Mouse (Mus musculus) liver, embryonic 16.5 days (tissue): ENCODE data around the gene Hbb-bh2. TPM values are rescaled to one million over a fixed set of nuclear protein-coding genes. Genes with fewer than 3 reads are reported as not detected.
A peak's percentile ranks its signal among the peaks of the same experiment; 100 is the strongest.

Source experiments
- ATAC-seq: fragments of 200-750 bp; cut with Nextera tagmentation; 2 replicates; pipeline ENCODE4 v1.8.0; 2017; ENCODE audit warnings: low read depth, mild to moderate bottlenecking, moderate number of reproducible peaks, moderate library complexity
- H3K27ac ChIP-seq: fragments of 300-500 bp; sonication (generic); 2 replicates; pipeline ENCODE4 v1.5.1; 2014; ENCODE audit warnings: mild to moderate bottlenecking, low read length
- H3K27me3 ChIP-seq: fragments of 300-500 bp; sonication (generic); 2 replicates; pipeline ENCODE4 v1.6.1; 2014; ENCODE audit warnings: low read depth, low read length, mixed read lengths; ENCODE audit not compliant: control insufficient read depth, insufficient read depth
- H3K36me3 ChIP-seq: fragments of 300-500 bp; sonication (generic); 2 replicates; pipeline ENCODE4 v1.6.1; 2014; ENCODE audit warnings: mild to moderate bottlenecking; ENCODE audit not compliant: control insufficient read depth, insufficient read depth
- H3K4me1 ChIP-seq: fragments of 300-500 bp; sonication (generic); 2 replicates; pipeline ENCODE4 v1.6.1; 2014; ENCODE audit warnings: low read depth, low read length, mixed read lengths; ENCODE audit not compliant: control insufficient read depth
- H3K4me2 ChIP-seq: fragments of 300-500 bp; sonication (generic); 2 replicates; pipeline ENCODE4 v1.6.1; 2014; ENCODE audit warnings: low read depth, low read length, mixed read lengths
- H3K4me3 ChIP-seq: fragments of 300-500 bp; sonication (generic); 2 replicates; pipeline ENCODE4 v1.5.1; 2014; ENCODE audit warnings: low read depth, mild to moderate bottlenecking, low read length
- H3K9ac ChIP-seq: fragments of 300-500 bp; sonication (generic); 2 replicates; pipeline ENCODE4 v1.6.1; 2014; ENCODE audit warnings: low read depth, low read length
- H3K9me3 ChIP-seq: fragments of 300-500 bp; sonication (generic); replicated peaks from 2 replicates; pipeline ENCODE4 v1.6.1; 2016; ENCODE audit warnings: low read length; ENCODE audit not compliant: control insufficient read depth
- WGBS: fragments of 180-500 bp; shearing (Covaris S2); extraction: QIAGEN DNeasy Blood & Tissue Kit; methylation state at CpG from one replicate; pipeline ENCODE4 v1.1.7; 2014; ENCODE audit not compliant: insufficient replicate concordance; 5-methylcytosine and 5-hydroxymethylcytosine counted together
- polyA plus RNA-seq: library from polyadenylated mRNA; unstranded; fragments of >200 nt; fragmentation: Nextera tagmentation; extraction: Ambion mirVana; gene quantifications from 2 replicates; pipeline ENCODE4 v1.2.1, GENCODE M21; 2015

Gene Hbb-bh2
- 0.22 TPM in 1 of 2 replicates, not detected in the other for polyA plus RNA-seq

DNA sequence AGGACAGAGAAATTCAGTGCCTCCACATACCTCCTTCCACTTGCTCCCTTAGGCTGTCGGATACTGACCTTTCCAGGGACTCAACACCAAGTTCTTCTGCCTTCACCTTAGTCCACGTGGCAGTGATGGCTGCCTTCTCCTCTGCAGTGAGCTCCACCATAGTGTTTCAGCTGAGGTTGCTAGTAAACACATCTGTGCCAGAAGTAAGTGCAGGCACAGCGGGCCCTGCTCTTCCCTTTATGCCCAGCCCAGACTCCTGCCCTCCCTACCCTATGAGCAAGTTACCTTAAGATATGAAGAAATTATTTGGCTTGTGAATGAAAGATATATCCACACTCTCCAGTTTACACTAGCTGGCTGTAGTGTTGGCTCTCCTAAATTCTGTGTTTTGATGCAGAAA lies at the start of gene Hbb-bh2:
Gene Hbb-bh2 (minus strand): TSS at position 253 of the 400 bp plus-strand sequence.
- Histone ChIP-seq H3K4me1 (peaks cover 18% of the 10 kb centered on the region), H3K27me3 (no peaks in the 10 kb centered on the region), H3K4me3 (no peak within 1 kb of the TSS), H3K9ac (0 out of 2 replicates have a peak within 1 kb of the TSS, but pooled peaks have one; percentile 22), H3K9me3 (no peaks in the 10 kb centered on the region), H3K4me2 (no peak within 1 kb of the TSS), H3K27ac (peak within 1 kb of the TSS; percentile 49; the same call in 1 of the 2 replicates), H3K36me3 (no peaks in the 10 kb centered on the region)
- WGBS = 63% methylated on average over 3 of the region's 3 CpGs
- no peak for ATAC-seq

DNA sequence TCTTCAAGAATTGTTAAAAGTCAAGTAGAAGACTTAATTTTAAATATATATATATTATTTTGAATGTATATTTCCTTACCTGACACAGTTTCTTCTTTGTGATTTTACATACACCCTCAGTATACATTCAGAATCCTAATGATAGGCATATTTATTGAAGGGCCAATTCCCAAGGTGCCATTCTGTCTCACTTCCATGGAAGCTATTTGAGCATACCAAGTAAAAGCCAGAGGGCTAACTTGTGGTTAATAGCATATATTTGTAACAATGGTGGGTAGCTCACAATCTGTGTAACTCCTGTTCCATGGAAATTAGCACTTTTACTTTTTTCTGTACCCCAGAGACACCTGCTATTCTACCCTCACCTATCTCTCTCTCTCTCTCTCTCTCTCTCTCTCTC lies 45.8 kb upstream of the Hbb-bh2 start, which contains the start of gene Olfr66:
Gene Olfr66 (minus strand): TSS at position 101 of the 400 bp plus-strand sequence.
- ATAC-seq = no peak
- H3K4me2 ChIP-seq = no peak within 1 kb of the TSS
- no peaks in the 10 kb centered on the region for H3K9me3 ChIP-seq
- no peak within 1 kb of the TSS for H3K4me3 ChIP-seq
- no peaks in the 10 kb centered on the region for H3K4me1 ChIP-seq
- H3K36me3 ChIP-seq = no peaks in the 10 kb centered on the region
- H3K27me3 ChIP-seq = no peaks in the 10 kb centered on the region; the same call in 1 of the 2 replicates
- no peak within 1 kb of the TSS for H3K27ac ChIP-seq
- H3K9ac ChIP-seq = no peak within 1 kb of the TSS

DNA sequence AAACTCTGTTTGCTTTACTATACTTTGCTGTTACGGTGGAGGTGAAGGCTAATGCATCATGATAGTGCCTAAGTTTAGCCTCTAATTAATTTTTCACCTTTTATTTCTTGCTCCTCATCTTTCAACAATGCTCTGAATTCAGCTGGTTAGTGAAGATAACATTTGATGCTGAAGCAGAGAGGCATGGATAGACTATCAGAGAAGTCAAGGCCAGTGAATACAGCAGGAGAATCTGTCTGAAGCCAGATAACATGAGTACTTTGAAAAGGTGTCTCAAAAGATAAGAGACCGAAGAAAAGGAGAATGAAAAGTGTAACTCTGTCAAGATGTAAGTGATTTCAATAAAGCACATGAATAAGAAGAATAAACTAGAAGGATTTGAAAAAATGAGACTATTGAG lies 36.8 kb upstream of the Hbb-bh2 start:
- H3K27ac ChIP-seq = peak overlapping the region; percentile 82
- H3K4me2 ChIP-seq = peak overlapping the region; percentile 20; the same call in 1 of the 2 replicates

DNA sequence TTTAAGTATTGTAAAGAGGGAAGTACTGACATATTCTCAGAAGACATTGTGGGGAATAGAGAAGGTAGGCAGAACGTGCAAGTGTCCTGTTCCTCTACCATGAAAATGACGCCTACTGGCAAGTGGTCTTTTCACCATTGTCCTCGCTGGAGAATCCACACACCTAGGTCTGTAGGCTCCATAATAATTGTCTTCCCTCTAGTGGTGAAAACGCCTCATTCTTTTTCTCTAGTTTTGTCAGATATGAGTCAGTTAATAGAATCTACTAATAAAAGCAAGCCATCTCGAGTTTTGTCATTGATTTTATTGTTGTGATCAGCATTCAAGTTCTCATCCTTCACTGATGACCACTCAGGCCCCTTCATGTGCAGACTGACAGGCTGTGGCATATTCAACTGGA lies 34.1 kb upstream of the Hbb-bh2 start:
- 20% methylated on average over 5 of the region's 5 CpGs for WGBS
- H3K9ac ChIP-seq = peak overlapping the region; percentile 56
- no peaks in the 10 kb centered on the region for H3K27me3 ChIP-seq
- H3K4me3 ChIP-seq = no peak overlapping the region
- peaks cover 47% of the 10 kb centered on the region for H3K4me1 ChIP-seq
- no peaks in the 10 kb centered on the region for H3K36me3 ChIP-seq
- H3K9me3 ChIP-seq = no peaks in the 10 kb centered on the region
- H3K27ac ChIP-seq = peak overlapping the region; percentile 90
- no peak for ATAC-seq
- H3K4me2 ChIP-seq = peak overlapping the region; percentile 35; the same call in 1 of the 2 replicates

More for the DNA sequence above, 36.8 kb upstream of the Hbb-bh2 start:
- no peaks in the 10 kb centered on the region for H3K36me3 ChIP-seq
- peaks cover 35% of the 10 kb centered on the region for H3K4me1 ChIP-seq
- no peaks in the 10 kb centered on the region for H3K9me3 ChIP-seq
- no peaks in the 10 kb centered on the region for H3K27me3 ChIP-seq
- no peak overlapping the region for H3K9ac ChIP-seq
- 19% methylated on average over 2 of the region's 2 CpGs for WGBS
- H3K4me3 ChIP-seq = no peak overlapping the region
- peak; percentile 94 for ATAC-seq

DNA sequence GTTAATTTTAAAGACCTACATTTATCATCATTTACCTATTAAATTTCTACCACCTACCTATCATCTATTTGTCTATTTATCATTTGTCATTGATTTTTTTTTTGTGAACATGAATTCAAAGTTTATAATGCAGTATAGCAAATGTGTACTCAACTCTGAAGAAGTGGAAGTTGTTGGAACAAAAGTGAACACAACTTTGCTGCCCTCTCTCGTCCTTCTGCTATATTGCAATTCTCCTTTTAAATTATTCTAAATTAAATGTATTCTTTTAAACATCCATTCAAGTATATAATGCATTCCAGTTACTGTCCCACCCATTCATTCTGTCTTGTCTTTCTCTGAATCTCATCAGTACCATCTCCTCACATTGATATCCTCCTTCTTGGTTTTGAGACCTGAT lies 32.7 kb upstream of the Hbb-bh2 start:
- no peak overlapping the region for H3K4me3 ChIP-seq
- H3K4me2 ChIP-seq = peak overlapping the region; percentile 55
- no peaks in the 10 kb centered on the region for H3K36me3 ChIP-seq
- peaks cover 49% of the 10 kb centered on the region for H3K4me1 ChIP-seq
- no peaks in the 10 kb centered on the region for H3K27me3 ChIP-seq
- WGBS = 0% methylated on average over 1 of the region's 1 CpGs
- peak overlapping the region; percentile 95 for H3K27ac ChIP-seq
- peak overlapping the region; percentile 69 for H3K9ac ChIP-seq
- ATAC-seq = no peak
- H3K9me3 ChIP-seq = no peaks in the 10 kb centered on the region

DNA sequence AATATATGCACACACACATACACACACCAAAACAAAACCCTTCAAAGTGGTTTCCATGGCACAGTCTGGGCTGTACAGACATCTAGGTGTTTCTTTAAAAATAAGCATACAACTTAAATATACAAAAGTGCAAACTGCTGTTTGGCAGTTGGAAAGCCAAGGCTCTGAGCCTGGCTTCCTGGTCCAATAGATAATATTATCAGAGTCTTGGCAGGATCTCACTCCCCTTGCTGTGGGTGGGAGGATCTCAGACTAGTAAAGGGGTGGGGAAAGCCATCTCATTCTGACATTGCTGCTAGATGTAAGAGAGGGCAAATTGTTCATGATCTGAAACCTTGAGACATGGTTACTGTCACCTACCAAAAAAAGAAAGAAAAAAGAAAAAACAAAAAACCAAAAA lies 30.3 kb upstream of the Hbb-bh2 start:
- H3K36me3 ChIP-seq = no peaks in the 10 kb centered on the region
- peak; percentile 87 for ATAC-seq
- H3K4me2 ChIP-seq = peak overlapping the region; percentile 52
- no peaks in the 10 kb centered on the region for H3K27me3 ChIP-seq
- peak overlapping the region; percentile 98 for H3K27ac ChIP-seq
- H3K4me3 ChIP-seq = peak overlapping the region; percentile 20
- H3K4me1 ChIP-seq = peaks cover 46% of the 10 kb centered on the region
- peak overlapping the region; percentile 69 for H3K9ac ChIP-seq
- no peaks in the 10 kb centered on the region for H3K9me3 ChIP-seq

DNA sequence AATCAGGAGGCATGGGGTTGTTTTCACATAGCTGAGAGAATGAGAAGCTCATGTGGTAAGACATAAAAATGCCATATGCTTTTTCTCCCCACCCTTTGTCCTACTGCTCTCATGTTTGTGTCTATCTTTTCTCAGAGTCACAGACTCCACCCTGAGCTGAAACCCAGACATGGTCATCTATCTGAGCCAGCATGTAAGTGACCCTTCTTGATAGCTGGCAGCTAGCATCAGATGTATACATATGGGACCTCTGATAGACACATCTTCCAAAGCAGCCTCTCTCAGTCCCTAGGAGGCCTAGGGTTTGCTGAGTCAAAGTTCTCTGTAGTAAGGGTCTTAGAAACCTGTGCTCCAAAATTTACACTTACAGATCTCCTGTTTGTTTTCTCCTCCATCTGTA lies 25.4 kb upstream of the Hbb-bh2 start:
- no peaks in the 10 kb centered on the region for H3K9me3 ChIP-seq
- no peaks in the 10 kb centered on the region for H3K27me3 ChIP-seq
- peak overlapping the region; percentile 98 for H3K27ac ChIP-seq
- H3K4me1 ChIP-seq = peaks cover 44% of the 10 kb centered on the region
- peak overlapping the region; percentile 67 for H3K9ac ChIP-seq
- H3K4me2 ChIP-seq = peak overlapping the region; percentile 52
- ATAC-seq = peak; percentile 90
- H3K36me3 ChIP-seq = no peaks in the 10 kb centered on the region
- no peak overlapping the region for H3K4me3 ChIP-seq

DNA sequence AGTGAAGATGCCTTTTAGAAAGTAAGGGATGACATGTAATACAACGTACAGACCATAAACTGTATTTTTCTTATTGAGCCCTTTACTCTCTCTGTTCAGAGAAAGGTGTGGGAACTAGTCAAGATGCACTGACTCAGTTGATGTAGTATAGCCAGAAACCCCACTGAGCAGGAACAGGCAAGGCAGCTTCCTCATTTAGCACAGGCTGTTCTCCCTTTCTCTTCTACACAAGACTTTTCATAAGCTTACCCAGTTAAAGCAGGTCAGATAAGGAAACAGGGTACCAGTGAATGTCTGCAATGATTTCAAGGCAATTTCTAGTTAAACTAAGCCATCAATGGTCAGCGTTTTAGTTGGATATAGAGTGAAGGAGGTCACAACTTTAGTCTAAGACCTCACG lies 21.2 kb upstream of the Hbb-bh2 start:
- H3K4me1 ChIP-seq = peaks cover 32% of the 10 kb centered on the region
- ATAC-seq = no peak
- no peaks in the 10 kb centered on the region for H3K36me3 ChIP-seq
- 37% methylated on average over 3 of the region's 3 CpGs for WGBS
- H3K9ac ChIP-seq = peak overlapping the region; percentile 73
- peak overlapping the region; percentile 50 for H3K4me2 ChIP-seq
- no peaks in the 10 kb centered on the region for H3K27me3 ChIP-seq
- H3K4me3 ChIP-seq = peak overlapping the region; percentile 22; the same call in 1 of the 2 replicates
- H3K27ac ChIP-seq = peak overlapping the region; percentile 99
- H3K9me3 ChIP-seq = no peaks in the 10 kb centered on the region

DNA sequence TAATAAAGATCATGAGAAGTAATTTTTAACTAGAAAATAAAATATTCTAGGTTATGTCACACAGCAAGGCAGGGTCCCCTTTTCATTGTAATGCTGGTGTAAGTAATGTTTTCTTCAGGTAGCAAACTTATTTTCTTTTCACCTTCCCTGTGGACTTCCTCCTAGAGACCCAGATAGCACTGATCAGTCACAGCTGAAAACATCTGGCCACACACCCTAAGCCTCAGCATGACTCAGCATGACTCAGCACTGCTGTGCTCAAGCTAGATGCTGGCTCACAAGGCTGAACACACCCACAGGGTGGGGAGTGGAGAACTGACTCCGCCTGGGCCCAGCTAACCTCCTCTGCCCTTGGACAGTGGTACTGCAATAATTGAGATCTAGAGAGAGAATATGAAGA lies 20.5 kb upstream of the Hbb-bh2 start:
- ATAC-seq = peak; percentile 79
- peak overlapping the region; percentile 50 for H3K4me2 ChIP-seq
- H3K4me3 ChIP-seq = peak overlapping the region; percentile 18; the same call in 1 of the 2 replicates
- no peaks in the 10 kb centered on the region for H3K36me3 ChIP-seq
- 4% methylated on average over 1 of the region's 1 CpGs for WGBS
- H3K9me3 ChIP-seq = no peaks in the 10 kb centered on the region
- peak overlapping the region; percentile 73 for H3K9ac ChIP-seq
- H3K4me1 ChIP-seq = peaks cover 27% of the 10 kb centered on the region
- no peaks in the 10 kb centered on the region for H3K27me3 ChIP-seq
- H3K27ac ChIP-seq = peak overlapping the region; percentile 99
